Mouse (Mus musculus): Measurements from ENCODE around the gene Nufip1. TPM values are rescaled to one million over a fixed set of nuclear protein-coding genes. Genes with fewer than 3 reads are reported as not detected.
A peak's percentile ranks its signal among the peaks of the same experiment; 100 is the strongest.
"Not testable (repeated sequence)": the region's sequence is repeated elsewhere in the genome, so short reads cannot be mapped to it uniquely, and the experiment has no call there.

The Nufip1 gene
- polyA plus RNA-seq, 1 experiment from 2014 or later, result 14.3 TPM

DNA sequence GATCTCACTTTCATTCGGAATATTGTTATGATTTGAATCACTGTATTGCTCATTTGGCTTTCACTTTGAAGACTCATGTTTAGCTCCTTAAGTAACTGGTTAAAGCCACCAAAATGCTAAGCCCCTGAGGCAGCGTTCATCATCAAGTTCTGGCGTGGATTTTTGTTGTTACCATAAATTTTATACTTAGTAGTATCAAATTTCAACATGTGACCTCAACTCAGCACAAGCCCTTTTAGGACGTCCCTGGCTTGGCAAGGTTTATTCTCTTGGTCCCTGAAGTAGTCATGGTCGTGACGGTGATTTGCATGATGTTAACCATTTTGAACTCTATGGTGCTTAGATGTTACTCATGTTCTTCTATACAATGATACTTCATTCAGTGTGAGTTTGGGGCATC lies 36.4 kb downstream of the Nufip1 start:
- Histone ChIP-seq H3K9ac (no peak overlapping the region), H3K36me3 (no peaks in the 10 kb centered on the region), H3K4me1 (replicated peaks) (peaks cover 9% of the 10 kb centered on the region), H3K4me2 (no peak overlapping the region), H3K9me3 (no peaks in the 10 kb centered on the region), H3K27me3 (no peaks in the 10 kb centered on the region), H3K27ac (replicated peaks) (no peak overlapping the region), H3K4me3 (no peak overlapping the region)
- WGBS, result 79% methylated on average over 6 of the region's 6 CpGs
- ATAC-seq (ENCODE audit: low read depth), result no peak

DNA sequence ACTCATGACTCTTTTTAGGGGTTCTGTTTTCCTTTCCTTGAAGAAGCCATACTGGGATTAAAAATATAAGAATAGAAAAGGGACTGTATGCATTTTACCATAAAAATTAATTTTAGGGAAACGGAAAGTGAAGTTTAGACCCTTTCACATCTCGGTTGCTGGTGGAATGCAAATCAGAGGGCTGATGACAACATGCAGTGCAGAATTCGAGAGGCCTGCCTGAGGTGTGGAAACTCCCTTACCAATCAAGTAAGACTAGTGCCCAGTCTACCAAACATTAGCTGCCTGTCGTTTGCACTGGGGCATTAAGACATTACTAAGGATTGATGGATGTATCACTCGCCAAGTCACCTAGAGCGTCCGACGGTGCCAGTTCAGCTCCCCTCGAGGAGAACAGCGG lies 37.6 kb downstream of the Nufip1 start:
- WGBS, result 86% methylated on average over 10 of the region's 10 CpGs

DNA sequence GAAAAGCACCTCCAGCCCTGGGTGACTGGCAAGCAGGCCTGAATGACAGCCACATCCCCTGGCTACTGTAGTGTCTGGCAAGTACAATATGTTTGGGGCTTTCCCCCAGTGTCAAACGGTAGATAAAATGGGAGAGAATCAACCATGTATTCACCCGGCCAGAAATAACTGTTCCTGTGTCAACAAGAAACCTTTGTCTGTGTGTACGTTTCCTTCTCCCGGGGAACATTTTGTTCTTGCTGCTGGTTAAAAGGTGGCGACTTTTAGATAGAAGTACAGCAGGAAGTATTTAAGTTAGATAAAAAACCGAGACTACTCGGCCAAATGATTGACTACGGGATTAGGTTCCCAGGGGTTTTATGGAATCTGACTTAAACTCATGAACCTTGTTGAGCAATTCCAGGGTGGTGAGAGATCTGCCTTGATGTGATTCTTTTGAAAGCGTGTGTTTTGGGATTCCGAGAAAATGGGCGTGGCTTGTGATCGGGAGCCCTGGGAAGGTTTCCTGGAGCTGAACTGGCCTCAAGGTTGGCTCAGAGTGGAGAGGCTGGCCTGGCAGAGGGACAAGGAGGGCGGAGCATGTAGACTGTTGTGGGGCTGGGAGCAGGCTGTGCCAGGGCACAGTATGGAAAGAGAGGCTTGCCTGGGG lies 39.0 kb downstream of the Nufip1 start:
- Histone ChIP-seq H3K27me3 (no peaks in the 10 kb centered on the region), H3K27ac (replicated peaks) (no peak overlapping the region), H3K9ac (no peak overlapping the region), H3K36me3 (no peaks in the 10 kb centered on the region), H3K4me1 (replicated peaks) (peaks cover 17% of the 10 kb centered on the region), H3K9me3 (no peaks in the 10 kb centered on the region), H3K4me3 (no peak overlapping the region), H3K4me2 (peak overlapping the region; percentile 20; the same call in 1 of the 2 replicates)
- ATAC-seq (ENCODE audit: low read depth), result no peak
- 35% methylated on average over 13 of the region's 13 CpGs for WGBS

More for the DNA sequence above, 37.6 kb downstream of the Nufip1 start:
- no peak for ATAC-seq (ENCODE audit: low read depth)
- Histone ChIP-seq H3K4me1 (replicated peaks) (peaks cover 15% of the 10 kb centered on the region), H3K4me2 (no peak overlapping the region), H3K36me3 (no peaks in the 10 kb centered on the region), H3K27me3 (no peaks in the 10 kb centered on the region), H3K27ac (replicated peaks) (no peak overlapping the region), H3K9ac (no peak overlapping the region), H3K4me3 (no peak overlapping the region), H3K9me3 (no peaks in the 10 kb centered on the region)

DNA sequence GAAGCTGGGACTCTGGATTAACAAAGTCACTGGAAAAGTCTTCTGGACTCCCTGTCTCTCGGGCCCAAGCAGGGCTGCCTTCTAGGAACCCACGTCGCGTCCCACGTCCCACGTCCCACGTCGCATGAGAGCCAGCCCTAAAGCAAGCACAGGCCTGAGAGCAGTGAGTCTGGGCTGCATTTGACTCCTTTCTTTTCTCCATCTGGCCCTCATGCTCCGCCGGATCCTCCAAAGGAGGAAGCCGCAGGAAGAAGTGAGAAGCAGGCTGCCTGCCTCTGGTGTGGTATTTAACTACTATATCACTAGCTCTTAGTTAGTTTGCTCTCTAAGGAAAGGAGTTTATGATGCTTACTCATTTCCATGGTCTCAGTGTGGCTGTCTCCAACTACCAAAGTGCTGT lies 39.8 kb downstream of the Nufip1 start:
- Histone ChIP-seq H3K4me2 (no peak overlapping the region), H3K27ac (replicated peaks) (no peak overlapping the region), H3K27me3 (no peaks in the 10 kb centered on the region), H3K9ac (no peak overlapping the region), H3K36me3 (no peaks in the 10 kb centered on the region), H3K4me3 (no peak overlapping the region), H3K9me3 (no peaks in the 10 kb centered on the region), H3K4me1 (replicated peaks) (peaks cover 17% of the 10 kb centered on the region)
- no peak for ATAC-seq (ENCODE audit: low read depth)
- 83% methylated on average over 11 of the region's 11 CpGs for WGBS

DNA sequence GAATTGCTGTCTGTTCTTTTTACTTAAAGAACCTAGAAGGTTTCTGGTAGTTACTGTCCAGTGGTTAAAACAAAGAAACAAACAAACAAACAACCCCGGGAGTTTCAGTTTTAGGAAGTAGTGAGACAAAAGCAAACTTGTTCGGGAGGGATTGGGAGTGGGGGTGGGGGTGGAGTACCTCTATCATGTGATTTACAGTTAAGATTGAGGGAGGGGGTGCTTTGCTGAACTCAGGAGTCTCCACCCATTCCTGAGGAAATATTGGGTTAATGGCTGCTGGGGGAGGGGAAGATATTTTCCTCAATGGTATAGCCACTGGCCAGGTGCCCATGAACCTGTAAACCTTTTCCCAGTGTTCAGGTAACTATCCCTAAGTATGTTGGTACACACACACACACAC lies 40.3 kb downstream of the Nufip1 start:
- Histone ChIP-seq H3K27ac (replicated peaks) (no peak overlapping the region), H3K9ac (no peak overlapping the region), H3K27me3 (no peaks in the 10 kb centered on the region), H3K4me1 (replicated peaks) (peaks cover 17% of the 10 kb centered on the region), H3K4me2 (no peak overlapping the region), H3K9me3 (no peaks in the 10 kb centered on the region), H3K36me3 (no peaks in the 10 kb centered on the region), H3K4me3 (no peak overlapping the region)
- ATAC-seq (ENCODE audit: low read depth), result no peak
- WGBS, result 44% methylated on average over 2 of the region's 2 CpGs

DNA sequence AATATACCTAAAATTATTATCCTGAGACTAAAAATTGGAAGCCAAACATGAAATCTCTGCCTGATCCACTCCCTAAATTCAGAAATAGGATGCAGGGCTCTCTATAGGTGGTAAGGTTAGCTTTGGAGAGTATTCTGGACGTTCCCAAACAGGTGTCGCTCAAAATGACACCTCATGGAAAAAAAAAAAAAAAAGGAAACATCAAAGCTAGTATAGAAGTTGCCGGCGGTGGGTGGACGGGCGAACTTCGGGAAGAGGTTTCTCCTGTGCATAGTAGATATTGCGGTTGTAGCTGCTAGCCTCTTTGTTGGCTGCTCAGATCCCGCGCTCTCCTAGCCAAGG lies 41.1 kb downstream of the Nufip1 start:
- WGBS, result under 1% methylated on average over 10 of the region's 10 CpGs
- no peak for ATAC-seq (ENCODE audit: low read depth)

DNA sequence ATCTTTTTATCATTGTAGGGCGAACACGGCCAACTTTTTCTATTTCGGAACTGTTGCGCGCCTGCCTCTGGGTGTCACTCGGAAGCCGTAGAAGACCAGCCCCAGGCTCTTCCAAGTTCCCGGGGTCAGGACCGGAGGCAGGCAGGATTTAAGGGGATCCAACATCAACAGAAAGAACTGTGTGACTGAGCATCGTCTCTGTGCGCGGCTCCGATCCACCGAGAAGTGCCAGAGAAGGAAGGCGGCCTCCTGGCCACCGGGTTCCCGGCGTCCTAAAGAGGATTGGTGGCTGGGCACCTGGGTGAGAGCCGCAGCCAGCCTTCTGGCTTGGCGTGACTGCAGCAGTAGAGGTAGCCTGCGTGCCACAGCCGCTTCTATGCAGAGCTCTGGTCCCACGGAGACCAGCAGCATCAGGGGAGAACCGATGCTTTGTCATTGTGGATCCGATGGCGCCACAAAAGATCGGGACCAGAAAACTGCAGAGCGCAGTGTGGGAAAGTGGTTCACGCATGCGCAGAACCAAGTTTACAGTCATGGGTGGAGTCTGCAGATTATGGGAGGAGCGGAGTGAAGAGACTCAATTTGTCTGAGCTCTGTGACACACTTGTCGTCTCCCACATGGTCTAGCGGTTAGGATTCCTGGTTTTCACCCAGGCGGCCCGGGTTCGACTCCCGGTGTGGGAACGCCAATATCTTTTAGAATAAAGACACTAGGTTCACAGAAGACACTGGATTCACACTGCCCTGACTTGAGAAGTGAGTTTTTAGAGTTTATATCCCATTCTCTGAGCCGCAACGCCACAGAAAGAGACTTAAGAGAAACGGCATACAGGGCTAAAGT lies 41.7 kb downstream of the Nufip1 start:
- no peaks in the 10 kb centered on the region for H3K36me3 ChIP-seq
- no peaks in the 10 kb centered on the region for H3K27me3 ChIP-seq
- WGBS, result under 1% methylated on average over 41 of the region's 41 CpGs
- peak overlapping the region; percentile 64 for H3K4me2 ChIP-seq
- H3K9me3 ChIP-seq, result no peaks in the 10 kb centered on the region
- ATAC-seq (ENCODE audit: low read depth), result peak; percentile 95
- peak overlapping the region; percentile 65 for H3K4me3 ChIP-seq
- H3K4me1 ChIP-seq (replicated peaks), result peaks cover 17% of the 10 kb centered on the region
- H3K27ac ChIP-seq (replicated peaks), result peak overlapping the region; percentile 98
- peak overlapping the region; percentile 88 for H3K9ac ChIP-seq

More for the DNA sequence above, 41.1 kb downstream of the Nufip1 start:
- no peaks in the 10 kb centered on the region for H3K36me3 ChIP-seq
- peak overlapping the region; percentile 64 for H3K4me2 ChIP-seq
- H3K9ac ChIP-seq, result peak overlapping the region; percentile 88
- no peaks in the 10 kb centered on the region for H3K9me3 ChIP-seq
- peak overlapping the region; percentile 65 for H3K4me3 ChIP-seq
- H3K27ac ChIP-seq (replicated peaks), result peak overlapping the region; percentile 98
- H3K4me1 ChIP-seq (replicated peaks), result peaks cover 17% of the 10 kb centered on the region
- H3K27me3 ChIP-seq, result no peaks in the 10 kb centered on the region

DNA sequence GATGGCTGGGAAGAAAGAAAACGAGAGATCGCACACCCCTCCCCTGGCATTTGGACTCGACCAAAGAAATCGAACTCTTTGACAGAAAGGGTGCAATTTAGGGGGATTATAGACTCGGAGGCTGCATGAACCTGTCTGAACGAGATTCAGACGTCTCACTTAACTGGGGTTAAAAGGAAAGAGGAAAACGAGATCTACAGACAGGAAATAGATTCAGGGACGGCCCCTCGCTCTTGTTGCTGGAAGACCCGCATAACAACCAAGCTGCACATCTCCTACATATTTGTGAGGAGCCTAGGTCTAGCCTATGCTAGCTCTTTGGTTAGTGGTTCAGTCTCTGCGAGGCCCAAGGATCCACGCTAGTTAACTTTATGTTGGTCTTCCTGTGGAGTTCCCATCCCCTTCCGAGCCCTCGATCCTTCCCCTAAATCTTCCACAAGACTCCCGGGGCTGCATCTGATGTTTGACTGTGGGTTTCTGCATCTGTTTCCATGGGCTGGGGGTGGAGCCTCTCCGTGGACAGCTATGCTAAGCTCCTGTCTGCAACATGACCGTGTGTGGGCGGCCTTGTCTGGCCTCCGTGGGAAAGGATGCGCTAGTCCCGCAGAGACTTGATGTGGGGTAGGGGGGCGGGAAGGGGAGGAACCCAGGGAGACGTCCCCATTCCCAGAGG lies 42.4 kb downstream of the Nufip1 start:
- peak overlapping the region; percentile 98 for H3K27ac ChIP-seq (replicated peaks)
- no peaks in the 10 kb centered on the region for H3K9me3 ChIP-seq
- peak overlapping the region; percentile 65 for H3K4me3 ChIP-seq
- no peaks in the 10 kb centered on the region for H3K27me3 ChIP-seq
- H3K4me2 ChIP-seq, result peak overlapping the region; percentile 64
- WGBS, result 3% methylated on average over 24 of the region's 24 CpGs
- H3K9ac ChIP-seq, result peak overlapping the region; percentile 64
- peaks cover 17% of the 10 kb centered on the region for H3K4me1 ChIP-seq (replicated peaks)
- peak; percentile 16; the same call in 1 of the 2 replicates for ATAC-seq (ENCODE audit: low read depth)
- H3K36me3 ChIP-seq, result no peaks in the 10 kb centered on the region

DNA sequence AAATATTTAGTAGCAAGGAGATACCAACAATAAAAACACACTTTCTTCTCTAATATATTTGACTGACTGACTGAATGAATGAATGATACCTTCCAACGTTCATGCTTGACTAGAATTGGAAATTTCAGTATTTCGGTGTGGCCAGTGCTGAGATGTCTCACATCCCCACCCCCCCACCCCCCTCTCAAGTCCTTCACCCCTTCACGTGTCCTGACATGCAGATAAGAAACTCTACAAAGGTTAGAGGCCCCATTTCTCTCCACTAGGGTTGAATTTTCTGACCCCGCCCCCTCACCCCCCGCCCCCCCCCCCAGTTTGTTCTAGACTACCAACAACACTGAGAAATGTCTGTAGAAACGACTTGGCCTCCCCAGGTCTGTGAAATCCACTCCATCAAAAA lies 43.1 kb downstream of the Nufip1 start:
- 0 out of 2 replicates have a peak overlapping the region, but pooled peaks have one; percentile 65 for H3K4me3 ChIP-seq
- H3K27me3 ChIP-seq, result no peaks in the 10 kb centered on the region
- no peaks in the 10 kb centered on the region for H3K36me3 ChIP-seq
- H3K4me2 ChIP-seq, result peak overlapping the region; percentile 64
- peaks cover 17% of the 10 kb centered on the region for H3K4me1 ChIP-seq (replicated peaks)
- WGBS, result 21% methylated on average over 6 of the region's 6 CpGs
- no peaks in the 10 kb centered on the region for H3K9me3 ChIP-seq
- H3K27ac ChIP-seq (replicated peaks), result no peak overlapping the region
- no peak for ATAC-seq (ENCODE audit: low read depth)
- no peak overlapping the region for H3K9ac ChIP-seq

DNA sequence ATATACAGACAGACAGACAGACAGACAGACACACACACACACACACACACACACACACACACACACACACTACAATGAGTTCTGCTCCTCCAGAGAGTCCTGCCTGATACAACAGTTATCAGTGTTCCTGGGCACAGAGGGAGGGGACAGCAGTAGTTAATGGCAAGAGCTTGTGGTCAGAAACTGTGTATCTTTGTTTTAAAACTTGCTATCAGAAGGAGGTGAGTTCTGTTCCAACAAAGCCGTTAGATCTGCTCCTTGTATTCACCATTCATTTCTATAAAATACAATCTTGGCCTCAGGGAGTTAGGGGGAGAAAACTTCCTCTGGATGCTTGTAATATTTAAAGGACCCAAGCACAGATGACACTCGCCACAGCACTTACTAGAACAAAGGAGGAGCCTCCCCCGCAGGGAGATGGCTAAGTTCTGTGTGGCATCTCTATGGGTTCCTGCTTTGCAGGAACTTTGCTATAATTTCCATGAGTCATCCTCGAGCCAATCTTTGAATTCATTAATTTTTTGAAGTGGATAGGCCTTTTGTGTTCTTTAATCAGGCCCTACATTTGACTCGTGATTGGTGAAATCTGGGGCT lies 47.6 kb downstream of the Nufip1 start:
- no peak overlapping the region for H3K4me3 ChIP-seq
- no peaks in the 10 kb centered on the region for H3K36me3 ChIP-seq
- WGBS, result 66% methylated on average over 5 of the region's 5 CpGs
- H3K9ac ChIP-seq, result no peak overlapping the region
- no peaks in the 10 kb centered on the region for H3K9me3 ChIP-seq
- H3K4me1 ChIP-seq (replicated peaks), result peaks cover 2% of the 10 kb centered on the region
- H3K4me2 ChIP-seq, result no peak overlapping the region
- no peak overlapping the region for H3K27ac ChIP-seq (replicated peaks)
- no peak for ATAC-seq (ENCODE audit: low read depth)
- no peaks in the 10 kb centered on the region for H3K27me3 ChIP-seq

DNA sequence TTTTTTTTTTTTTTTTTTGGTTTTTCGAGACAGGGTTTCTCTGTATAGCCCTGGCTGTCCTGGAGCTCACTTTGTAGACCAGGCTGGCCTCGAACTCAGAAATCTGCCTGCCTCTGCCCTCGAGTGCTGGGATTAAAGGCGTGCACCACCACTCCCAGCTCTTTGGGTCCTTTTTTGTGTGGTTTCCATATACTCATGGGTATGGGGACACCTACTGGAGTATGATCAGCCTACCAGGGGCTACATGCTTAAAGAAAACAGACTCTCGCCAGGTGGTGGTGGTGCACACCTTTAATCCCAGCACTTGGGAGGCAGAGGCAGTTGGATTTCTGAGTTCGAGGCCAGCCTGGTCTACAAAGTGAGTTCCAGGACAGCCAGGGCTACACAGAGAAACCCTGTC lies 49.9 kb downstream of the Nufip1 start:
- not testable (repeated sequence) for H3K9ac ChIP-seq; H3K4me3 ChIP-seq; H3K9me3 ChIP-seq; H3K27ac ChIP-seq (replicated peaks); H3K4me2 ChIP-seq; H3K27me3 ChIP-seq; ATAC-seq (ENCODE audit: low read depth); H3K4me1 ChIP-seq (replicated peaks); H3K36me3 ChIP-seq
- 94% methylated on average over 5 of the region's 6 CpGs for WGBS

DNA sequence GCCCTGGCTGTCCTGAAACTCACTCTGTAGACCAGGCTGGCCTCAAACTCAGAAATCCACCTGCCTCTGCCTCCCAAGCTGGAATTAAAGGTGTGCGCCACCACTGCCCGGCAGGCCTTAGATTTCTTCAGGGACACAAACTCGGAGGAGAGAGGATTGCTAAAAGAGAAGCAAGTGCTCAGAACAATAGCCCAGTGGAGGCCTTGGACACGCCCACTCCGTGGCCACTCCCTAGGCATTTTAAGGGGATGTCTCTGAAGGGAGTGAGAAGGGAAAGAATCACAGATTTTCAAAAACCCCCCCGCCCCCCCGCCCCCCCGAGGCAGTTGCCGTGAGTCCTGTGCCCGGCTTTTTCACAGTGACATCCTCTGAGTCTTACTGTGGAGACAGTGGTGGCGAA lies 53.5 kb downstream of the Nufip1 start:
- no peak for ATAC-seq (ENCODE audit: low read depth)
- 28% methylated on average over 11 of the region's 11 CpGs for WGBS
- H3K4me1 ChIP-seq (replicated peaks), result peaks cover 10% of the 10 kb centered on the region

More for the DNA sequence above, 53.5 kb downstream of the Nufip1 start:
- Histone ChIP-seq H3K9me3 (no peaks in the 10 kb centered on the region), H3K27ac (replicated peaks) (no peak overlapping the region), H3K4me2 (no peak overlapping the region), H3K9ac (no peak overlapping the region), H3K27me3 (peaks cover 5% of the 10 kb centered on the region; the same call in 1 of the 2 replicates), H3K36me3 (no peaks in the 10 kb centered on the region), H3K4me3 (no peak overlapping the region)
